Comparison of ENCODE assay signal across 14 mouse cellular contexts in genomic region chr1:189864846-189865560, GRCm38 (mm10). TPM values are rescaled to one million over a fixed set of nuclear protein-coding genes. Genes with fewer than 3 reads are reported as not detected.
A peak's percentile ranks its signal among the peaks of the same experiment; 100 is the strongest.
DNase-seq lines count a peak whose midpoint lies in the region; ATAC-seq and TF ChIP-seq lines count a peak whose summit lies in the region.
"Had no signal": no experiment of that assay in that cellular context is flagged by ENCODE, and none has a peak within 500 bp of the region (broad histone marks: within the 10 kb centered on the region; RNA-seq: fewer than 3 reads in every experiment).

No protein-coding gene starts in this region.

- no peak for DNase-seq in heart, postnatal 36 days
- peak; percentile 78 for DNase-seq in Muller cell, postnatal 12 days (ENCODE audit: inconsistent ontology term)
- peak; percentile 82 for DNase-seq in brain, embryonic 14.5 days (ENCODE audit: low read depth)
- DNase-seq in hindbrain, embryonic 14.5 days (ENCODE audit: low spot score) = peak; percentile 51
- no peak for DNase-seq in adrenal gland, postnatal 36 days
- no peak for DNase-seq in left cerebral cortex, postnatal 36 days (ENCODE audit: low spot score in 2 of 2)
- no peak for DNase-seq in cerebellum, adult 18-20 months
- DNase-seq: gastrocnemius, postnatal 10 days; kidney, adult 8-10 months; lung, postnatal 4 days had no signal

- no peak for TF ChIP-seq CTCF in brain, embryonic 14.5 days (IDR thresholded peaks at IDR 0.05; ENCODE audit: borderline replicate concordance, extremely low read depth, insufficient read depth, insufficient read length)

- TF ChIP-seq POLR2A in brain, embryonic 14.5 days (IDR thresholded peaks at IDR 0.05; ENCODE audit: borderline replicate concordance, extremely low read depth, insufficient read depth, insufficient read length, poor library complexity, severe bottlenecking) = no peak

- intact Hi-C loops in heart, postnatal 36 days (cut with DNase I) = loop anchor here (5.0 kb wide), 1 partner anchor 138 kb away; the partner anchor contains the start of gene Ptpn14
- intact Hi-C loops in left cerebral cortex, postnatal 36 days (cut with DNase I) = no loop called here

- H3K27ac ChIP-seq in heart, embryonic 15.5 days = peak overlapping the region; percentile 87
- no peak overlapping the region; the same call in 1 of the 2 replicates for H3K27ac ChIP-seq in hindbrain, embryonic 14.5 days
- H3K27ac ChIP-seq: layer of hippocampus, adult 2 months; limb, embryonic 10.5 days; liver, embryonic 14.5 days had no signal

- ATAC-seq in heart, embryonic 15.5 days (replicated peaks; ENCODE audit: insufficient number of reproducible peaks, insufficient read depth, low FRiP score, low read depth) = no peak
- ATAC-seq in hindbrain, embryonic 14.5 days (ENCODE audit: low FRiP score) = peak; percentile 64; the same call in 1 of the 2 replicates

- no peak overlapping the region for H3K4me3 ChIP-seq in heart, embryonic 15.5 days
- no peak overlapping the region for H3K4me3 ChIP-seq in hindbrain, embryonic 14.5 days (replicated peaks; ENCODE audit: low read length)
- H3K4me3 ChIP-seq: layer of hippocampus, adult 2 months; limb, embryonic 10.5 days had no signal

- no peaks in the 10 kb centered on the region for H3K27me3 ChIP-seq in heart, embryonic 15.5 days
- no peaks in the 10 kb centered on the region for H3K27me3 ChIP-seq in hindbrain, embryonic 14.5 days (ENCODE audit: control insufficient read depth, insufficient read depth, low read length)

- H3K4me1 ChIP-seq in heart, embryonic 15.5 days (replicated peaks) = peaks cover 42% of the 10 kb centered on the region
- peaks cover 10% of the 10 kb centered on the region for H3K4me1 ChIP-seq in hindbrain, embryonic 14.5 days (replicated peaks; ENCODE audit: control insufficient read depth, insufficient read depth, low read length)

- no peak overlapping the region for H3K9ac ChIP-seq in heart, embryonic 15.5 days
- no peak overlapping the region for H3K9ac ChIP-seq in hindbrain, embryonic 14.5 days
- H3K9ac ChIP-seq: liver, embryonic 14.5 days had no signal

- 73% methylated on average over 15 of the region's 15 CpGs for WGBS in heart, embryonic 15.5 days
- 47% methylated on average over 15 of the region's 15 CpGs for WGBS in hindbrain, embryonic 14.5 days

- peaks cover 18% of the 10 kb centered on the region for H3K36me3 ChIP-seq in heart, embryonic 15.5 days
- H3K36me3 ChIP-seq in hindbrain, embryonic 14.5 days (replicated peaks; ENCODE audit: control insufficient read depth, insufficient read depth) = no peaks in the 10 kb centered on the region

- H3K9me3 ChIP-seq in heart, embryonic 15.5 days (replicated peaks) = no peaks in the 10 kb centered on the region
- no peaks in the 10 kb centered on the region for H3K9me3 ChIP-seq in hindbrain, embryonic 14.5 days (ENCODE audit: control insufficient read depth, low read length)
- H3K9me3 ChIP-seq: limb, embryonic 10.5 days had no signal

- H3K4me2 ChIP-seq in heart, embryonic 15.5 days = no peak overlapping the region
- H3K4me2 ChIP-seq in hindbrain, embryonic 14.5 days (replicated peaks) = no peak overlapping the region

RNA-seq across cellular contexts. Expression of gene Smyd2, which starts 57.2 kb away (rescaled TPM):
- 208 and 210 TPM in 2 replicates for polyA plus RNA-seq in heart, embryonic 15.5 days (2015; fragmentation: Nextera tagmentation; extraction: Ambion mirVana)
- 100 to 1,000 TPM; 101 to 110 TPM for total RNA-seq in heart, postnatal 36 days (2021)
- 70.1 and 84.7 TPM in 2 replicates for polyA plus RNA-seq in brain, embryonic 14.5 days (2012; rRNA removed)
- polyA plus RNA-seq in hindbrain, embryonic 14.5 days (2014; fragmentation: Nextera tagmentation; extraction: Ambion mirVana) = 73.9 and 84.4 TPM in 2 replicates
- total RNA-seq in adrenal gland, postnatal 36 days (2021) = 10 to 100 TPM; 76.7 to 81.8 TPM
- 100 to 1,000 TPM in 1 of 2 experiments, 10 to 100 TPM in 1; 95.7 to 112 TPM for total RNA-seq in left cerebral cortex, postnatal 36 days (2021)

Comparison
In these comparisons a context has a peak if more than half of its experiments do, and no peak if none do; other contexts are left out.
1. DNase-seq: peak in Muller cell, postnatal 12 days (single experiment), brain, embryonic 14.5 days (single experiment) and hindbrain, embryonic 14.5 days (single experiment); none in heart, postnatal 36 days (0 of 2), adrenal gland, postnatal 36 days (0 of 2), left cerebral cortex, postnatal 36 days (0 of 2) and cerebellum, adult 18-20 months (0 of 2).